Mouse (Mus musculus): Measurements from ENCODE around the gene Nags. TPM values are rescaled to one million over a fixed set of nuclear protein-coding genes. Genes with fewer than 3 reads are reported as not detected.

Gene Nags
- total RNA-seq, 2 experiments from 2014 or later: 0.43 TPM; not detected in 1

GRCm38 (mm10) chr11:102196018-102196797 lies 50.9 kb downstream of the Nags start:
- ATAC-seq (replicated peaks; ENCODE audit: low FRiP score, poor library complexity, severe bottlenecking): no peak

DNA sequence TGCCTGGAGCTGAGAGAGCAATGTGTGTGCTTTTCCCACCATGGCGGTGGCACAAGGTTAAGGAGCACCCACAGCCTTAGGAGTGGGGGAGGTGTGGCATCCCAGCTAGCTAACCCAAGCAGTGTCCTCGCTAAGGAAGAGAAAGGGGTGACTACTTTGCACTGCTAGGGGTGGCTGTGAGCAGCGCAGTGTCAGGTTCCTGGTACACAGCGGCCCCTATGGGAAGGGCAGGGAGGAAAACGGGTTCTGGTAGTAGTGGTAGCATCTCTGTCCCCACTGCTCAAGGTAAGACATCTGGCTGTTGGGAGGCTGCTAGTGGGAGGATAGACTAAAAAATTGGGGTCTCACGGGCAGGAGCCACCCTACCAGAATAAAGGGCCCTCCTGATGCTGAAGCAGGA lies 52.9 kb downstream of the Nags start:
- no peak for ATAC-seq (replicated peaks; ENCODE audit: low FRiP score, poor library complexity, severe bottlenecking)

Other genes with a start within 250 kb of the Nags start
- gene Sost, start 178.5 kb upstream of the Nags start, total RNA-seq (2015; ENCODE audit: low replicate concordance): not detected in 2 replicates
- gene Sost, start 178.5 kb upstream of the Nags start, total RNA-seq (2017; ENCODE audit: low replicate concordance): not detected in 2 replicates
- not detected in 2 replicates for gene Cfap97d1, start 161.2 kb upstream of the Nags start, total RNA-seq (2015; ENCODE audit: low replicate concordance)
- gene Cfap97d1, start 161.2 kb upstream of the Nags start, total RNA-seq (2017; ENCODE audit: low replicate concordance): not detected in 2 replicates
- gene Dusp3, start 158.5 kb upstream of the Nags start, total RNA-seq (2015; ENCODE audit: low replicate concordance): 1.9 and 5.0 TPM in 2 replicates
- gene Dusp3, start 158.5 kb upstream of the Nags start, total RNA-seq (2017; ENCODE audit: low replicate concordance): 1.5 and 3.1 TPM in 2 replicates
- 0.84 TPM in 1 of 2 replicates, not detected in the other for gene Mpp3, start 117.1 kb upstream of the Nags start, total RNA-seq (2015; ENCODE audit: low replicate concordance)
- gene Mpp3, start 117.1 kb upstream of the Nags start, total RNA-seq (2017; ENCODE audit: low replicate concordance): 0.14 TPM in 1 of 2 replicates, not detected in the other
- gene Cd300lg, start 104.0 kb upstream of the Nags start, total RNA-seq (2015; ENCODE audit: low replicate concordance): 2.1 and 7.1 TPM in 2 replicates
- 0.42 and 0.77 TPM in 2 replicates for gene Cd300lg, start 104.0 kb upstream of the Nags start, total RNA-seq (2017; ENCODE audit: low replicate concordance)
- 7.7 and 12.7 TPM in 2 replicates for gene Mpp2, start 57.0 kb upstream of the Nags start, total RNA-seq (2015; ENCODE audit: low replicate concordance)
- 14.2 and 20.6 TPM in 2 replicates for gene Mpp2, start 57.0 kb upstream of the Nags start, total RNA-seq (2017; ENCODE audit: low replicate concordance)
- gene Ppy, start 44.2 kb upstream of the Nags start, total RNA-seq (2015; ENCODE audit: low replicate concordance): not detected in 2 replicates
- gene Ppy, start 44.2 kb upstream of the Nags start, total RNA-seq (2017; ENCODE audit: low replicate concordance): not detected in 2 replicates
- not detected in 2 replicates for gene Pyy, start 37.7 kb upstream of the Nags start, total RNA-seq (2015; ENCODE audit: low replicate concordance)
- not detected in 2 replicates for gene Pyy, start 37.7 kb upstream of the Nags start, total RNA-seq (2017; ENCODE audit: low replicate concordance)
- 0.96 and 3.8 TPM in 2 replicates for gene Tmem101, start 10.9 kb downstream of the Nags start, total RNA-seq (2015; ENCODE audit: low replicate concordance)
- 3.1 and 4.0 TPM in 2 replicates for gene Tmem101, start 10.9 kb downstream of the Nags start, total RNA-seq (2017; ENCODE audit: low replicate concordance)
- gene Lsm12, start 39.8 kb downstream of the Nags start, total RNA-seq (2015; ENCODE audit: low replicate concordance): 48.3 and 48.8 TPM in 2 replicates
- 22.7 and 28.8 TPM in 2 replicates for gene Lsm12, start 39.8 kb downstream of the Nags start, total RNA-seq (2017; ENCODE audit: low replicate concordance)
- 16.3 and 21.7 TPM in 2 replicates for gene G6pc3, start 44.1 kb downstream of the Nags start, total RNA-seq (2015; ENCODE audit: low replicate concordance)
- gene G6pc3, start 44.1 kb downstream of the Nags start, total RNA-seq (2017; ENCODE audit: low replicate concordance): 4.7 and 9.8 TPM in 2 replicates
- 3.7 and 10.2 TPM in 2 replicates for gene Hdac5, start 84.7 kb downstream of the Nags start, total RNA-seq (2015; ENCODE audit: low replicate concordance)
- gene Hdac5, start 84.7 kb downstream of the Nags start, total RNA-seq (2017; ENCODE audit: low replicate concordance): 13.3 and 17.3 TPM in 2 replicates
- 3.8 and 5.0 TPM in 2 replicates for gene BC030867, start 103.4 kb downstream of the Nags start, total RNA-seq (2015; ENCODE audit: low replicate concordance)
- gene BC030867, start 103.4 kb downstream of the Nags start, total RNA-seq (2017; ENCODE audit: low replicate concordance): 4.1 and 7.2 TPM in 2 replicates
- gene Asb16, start 123.2 kb downstream of the Nags start, total RNA-seq (2015; ENCODE audit: low replicate concordance): not detected in 2 replicates
- gene Asb16, start 123.2 kb downstream of the Nags start, total RNA-seq (2017; ENCODE audit: low replicate concordance): not detected in 2 replicates
- 15.9 and 17.1 TPM in 2 replicates for gene Tmub2, start 139.4 kb downstream of the Nags start, total RNA-seq (2015; ENCODE audit: low replicate concordance)
- gene Tmub2, start 139.4 kb downstream of the Nags start, total RNA-seq (2017; ENCODE audit: low replicate concordance): 17.0 and 28.0 TPM in 2 replicates
- 6.3 and 10.4 TPM in 2 replicates for gene Atxn7l3, start 151.1 kb downstream of the Nags start, total RNA-seq (2015; ENCODE audit: low replicate concordance)
- gene Atxn7l3, start 151.1 kb downstream of the Nags start, total RNA-seq (2017; ENCODE audit: low replicate concordance): 5.7 and 9.3 TPM in 2 replicates
- 19.0 and 22.8 TPM in 2 replicates for gene Ubtf, start 174.2 kb downstream of the Nags start, total RNA-seq (2015; ENCODE audit: low replicate concordance)
- gene Ubtf, start 174.2 kb downstream of the Nags start, total RNA-seq (2017; ENCODE audit: low replicate concordance): 119 and 258 TPM in 2 replicates
- 4,977 and 5,433 TPM in 2 replicates for gene Slc4a1, start 220.7 kb downstream of the Nags start, total RNA-seq (2015; ENCODE audit: low replicate concordance)
- 6,454 and 7,565 TPM in 2 replicates for gene Slc4a1, start 220.7 kb downstream of the Nags start, total RNA-seq (2017; ENCODE audit: low replicate concordance)
- gene Rundc3a, start 247.9 kb downstream of the Nags start, total RNA-seq (2015; ENCODE audit: low replicate concordance): 3.1 TPM in 1 of 2 replicates, not detected in the other
- gene Rundc3a, start 247.9 kb downstream of the Nags start, total RNA-seq (2017; ENCODE audit: low replicate concordance): 2.7 and 7.5 TPM in 2 replicates

Measured in erythroblast, adult 5-6 weeks (primary cell).